Mouse (Mus musculus) liver, adult 2 months (tissue): Measurements from ENCODE around the gene Spty2d1. TPM values are rescaled to one million over a fixed set of nuclear protein-coding genes. Genes with fewer than 3 reads are reported as not detected.

Experiments
- DNase-seq: peaks from one replicate; pipeline ENCODE4 v3.0.0-alpha.2; 2011; ENCODE audit warnings: low read depth, low spot score; ENCODE audit errors: extremely low read depth
- H3K27ac ChIP-seq: fragments of 200-500 bp; replicated peaks from 2 replicates; pipeline ENCODE4 v1.5.1; 2012; ENCODE audit warnings: low read depth, mild to moderate bottlenecking, control low read depth, inconsistent platforms, low read length; ENCODE audit not compliant: insufficient read depth
- H3K27me3 ChIP-seq: fragments of 200-500 bp; 2 replicates; pipeline ENCODE4 v1.6.1; 2012; ENCODE audit warnings: mild to moderate bottlenecking, moderate library complexity, low read length, inconsistent platforms; ENCODE audit not compliant: control insufficient read depth, insufficient read depth
- H3K36me3 ChIP-seq: fragments of 200-500 bp; 2 replicates; pipeline ENCODE4 v1.6.1; 2012; ENCODE audit warnings: low read length, inconsistent platforms; ENCODE audit not compliant: control insufficient read depth, insufficient read depth
- H3K4me1 ChIP-seq: fragments of 200-500 bp; 2 replicates; pipeline ENCODE4 v1.6.1; 2011; ENCODE audit warnings: low read length; ENCODE audit not compliant: control insufficient read depth, insufficient read depth
- H3K4me3 ChIP-seq: fragments of 200-500 bp; 2 replicates; pipeline ENCODE4 v1.5.1; 2011; ENCODE audit warnings: low read depth, mild to moderate bottlenecking, control low read depth, low read length, moderate library complexity; ENCODE audit not compliant: insufficient read depth
- H3K79me2 ChIP-seq: fragments of 200-500 bp; 2 replicates; pipeline ENCODE4 v1.6.1; 2012; ENCODE audit warnings: inconsistent platforms, mild to moderate bottlenecking, low read length, moderate library complexity; ENCODE audit not compliant: control insufficient read depth, insufficient read depth
- H3K9ac ChIP-seq: fragments of 200-500 bp; 2 replicates; pipeline ENCODE4 v1.6.1; 2012; ENCODE audit warnings: low read depth, mild to moderate bottlenecking, control low read depth, inconsistent platforms, low read length
- CTCF ChIP-seq: fragments of 200-500 bp; IDR thresholded peaks from 2 replicates; pipeline ENCODE4 v1.5.1; 2011; ENCODE audit warnings: low read depth, low read length, control low read depth
- POLR2A ChIP-seq: fragments of 200-500 bp; IDR thresholded peaks from 2 replicates; pipeline ENCODE4 v1.6.1; 2011; ENCODE audit warnings: low read length, control low read depth; ENCODE audit not compliant: insufficient read depth; ENCODE audit errors: extremely low read depth
- WGBS: fragments of 180-500 bp; shearing (Covaris S2); methylation state at CpG from one replicate; pipeline ENCODE4 v1.1.7; 2018; 5-methylcytosine and 5-hydroxymethylcytosine counted together
- polyA plus RNA-seq: library from polyadenylated mRNA; depleted of rRNA; stranded (reverse); fragments of >200 nt; gene quantifications from 2 replicates; pipeline ENCODE4 v1.2.3, GENCODE M21; 2012
- total RNA-seq: library from RNA; depleted of rRNA; stranded (reverse); fragments of >200 nt; gene quantifications from 2 replicates; pipeline ENCODE4 v1.2.3, GENCODE M21; 2014

Gene Spty2d1
- total and polyA plus RNA-seq, 2 experiments = 3.2 to 7.5 TPM

DNA sequence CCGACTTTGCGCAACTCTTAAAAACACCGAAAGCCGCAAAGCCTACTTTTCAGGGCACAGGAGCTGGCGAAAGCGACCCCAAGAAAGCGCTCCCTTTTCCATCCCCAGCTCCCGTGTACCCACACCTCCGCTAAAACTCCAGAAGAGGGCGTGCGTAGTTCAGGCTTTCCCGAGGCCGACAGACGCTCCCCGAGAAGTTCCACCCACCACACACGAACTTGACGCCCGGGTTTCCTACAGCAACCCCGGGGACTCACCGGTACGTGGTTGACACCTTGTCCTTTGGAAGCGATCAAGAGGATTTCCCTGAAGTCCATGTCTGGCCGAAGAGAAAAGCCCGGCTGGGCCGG lies 418 bp downstream of the Spty2d1 start:
- Histone ChIP-seq H3K27ac (peak overlapping the region; percentile 81), H3K36me3 (no peaks in the 10 kb centered on the region), H3K79me2 (peaks cover 24% of the 10 kb centered on the region; the same call in 1 of the 2 replicates), H3K4me1 (peaks cover 19% of the 10 kb centered on the region), H3K27me3 (no peaks in the 10 kb centered on the region), H3K4me3 (peak overlapping the region; percentile 58), H3K9ac (peak overlapping the region; percentile 63)
- DNase-seq = peak; percentile 71
- under 1% methylated on average over 25 of the region's 25 CpGs for WGBS
- TF ChIP-seq CTCF (peak; percentile 69), POLR2A (no peak)

DNA sequence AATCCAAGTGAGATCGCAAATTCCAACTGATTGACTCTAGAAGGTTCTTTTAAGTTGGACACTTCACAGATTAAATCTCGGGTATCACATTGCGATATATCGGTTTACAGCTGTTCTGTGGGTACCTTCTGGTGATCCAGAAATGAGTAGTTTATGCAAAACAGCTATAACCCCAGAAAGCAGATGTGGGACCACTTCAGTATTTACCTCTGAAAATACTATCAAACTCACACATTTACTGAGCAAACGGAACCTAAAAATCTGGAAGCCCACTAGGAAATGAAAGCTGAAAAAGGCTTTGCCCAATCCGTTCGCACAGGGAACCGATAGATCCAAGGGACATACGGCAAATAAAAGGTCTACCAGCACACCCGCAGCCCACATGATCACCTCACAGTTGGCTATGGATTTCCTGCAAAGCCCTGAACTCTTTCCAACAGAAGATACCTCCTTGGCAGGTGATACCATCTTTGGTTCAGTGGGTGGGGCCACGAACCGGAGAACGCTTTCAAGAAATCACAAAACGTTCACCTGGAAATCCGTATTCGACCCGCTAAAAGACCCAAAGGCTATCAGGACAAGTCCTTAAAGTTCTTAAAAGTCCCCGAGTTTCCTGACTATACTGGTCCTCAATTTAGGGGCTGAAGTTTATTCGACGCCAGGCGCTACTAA lies 966 bp downstream of the Spty2d1 start:
- Histone ChIP-seq H3K36me3 (no peaks in the 10 kb centered on the region), H3K9ac (peak overlapping the region; percentile 63), H3K4me3 (peak overlapping the region; percentile 58), H3K79me2 (peaks cover 25% of the 10 kb centered on the region; the same call in 1 of the 2 replicates), H3K27ac (peak overlapping the region; percentile 81), H3K27me3 (no peaks in the 10 kb centered on the region), H3K4me1 (peaks cover 19% of the 10 kb centered on the region)
- 5% methylated on average over 21 of the region's 21 CpGs for WGBS
- DNase-seq = peak; percentile 77
- TF ChIP-seq CTCF (no peak), POLR2A (no peak)

DNA sequence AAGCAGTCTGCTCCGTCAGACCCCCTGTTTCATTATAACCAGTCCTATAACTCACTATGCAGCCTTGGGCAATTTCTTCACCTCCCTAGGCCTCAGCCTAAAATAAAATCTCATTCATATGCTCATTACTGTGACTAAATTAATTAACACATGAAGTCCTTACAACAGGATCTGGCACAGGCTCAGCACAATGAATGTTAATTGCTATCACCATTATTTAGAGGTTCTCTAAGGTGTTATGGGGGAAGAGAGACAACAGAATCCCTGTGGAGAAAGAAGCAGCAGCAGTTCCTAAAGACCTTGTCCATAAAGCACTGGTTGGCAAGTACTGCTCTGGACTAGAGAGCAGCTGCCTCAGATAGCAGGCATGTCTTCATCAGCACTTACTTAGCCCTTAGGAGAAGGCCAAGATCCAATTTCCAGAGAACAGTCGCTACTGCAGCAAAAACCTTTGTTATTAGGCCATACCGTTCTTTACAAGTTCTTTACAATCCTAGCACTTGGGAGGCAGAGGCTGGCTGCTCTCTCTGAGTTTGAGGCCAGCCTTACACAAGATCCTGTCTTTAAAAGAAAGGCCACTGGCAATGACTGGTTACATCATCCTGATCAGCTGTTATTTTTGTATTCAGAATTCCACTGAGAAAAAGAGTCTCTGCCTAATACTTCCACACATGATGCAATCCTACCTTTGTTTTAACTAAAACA lies 4.6 kb downstream of the Spty2d1 start:
- H3K27ac ChIP-seq = no peak overlapping the region
- TF ChIP-seq POLR2A (no peak), CTCF (no peak)
- no peak overlapping the region for H3K9ac ChIP-seq
- H3K27me3 ChIP-seq = no peaks in the 10 kb centered on the region
- H3K79me2 ChIP-seq = peaks cover 37% of the 10 kb centered on the region; the same call in 1 of the 2 replicates
- DNase-seq = peak; percentile 35
- H3K36me3 ChIP-seq = peaks cover 6% of the 10 kb centered on the region
- H3K4me3 ChIP-seq = no peak overlapping the region
- peaks cover 27% of the 10 kb centered on the region for H3K4me1 ChIP-seq
- 60% methylated on average over 3 of the region's 3 CpGs for whole genome bisulfite sequencing

DNA sequence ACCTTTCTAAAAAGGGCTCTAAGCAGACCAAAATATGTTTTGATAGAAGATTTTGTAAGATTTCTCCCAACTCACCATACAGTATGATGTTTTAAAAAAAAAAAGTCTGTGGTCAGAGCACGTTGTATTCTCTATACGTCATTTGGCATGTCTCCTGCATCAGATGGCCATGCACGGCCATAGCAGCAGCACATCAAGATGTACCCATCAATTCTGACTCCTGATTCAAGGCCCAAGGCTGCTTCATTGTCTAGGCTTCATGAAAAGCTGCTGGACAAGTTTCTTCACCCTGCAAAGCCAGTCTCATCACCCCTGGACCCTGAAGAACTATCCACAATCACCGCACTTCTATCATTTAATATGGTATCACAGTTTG lies 6.3 kb downstream of the Spty2d1 start:
- 89% methylated on average over 4 of the region's 4 CpGs for WGBS
- Histone ChIP-seq H3K79me2 (peaks cover 32% of the 10 kb centered on the region; the same call in 1 of the 2 replicates), H3K27me3 (no peaks in the 10 kb centered on the region), H3K27ac (no peak overlapping the region), H3K9ac (no peak overlapping the region), H3K4me1 (peaks cover 24% of the 10 kb centered on the region), H3K36me3 (peaks cover 18% of the 10 kb centered on the region), H3K4me3 (no peak overlapping the region)
- TF ChIP-seq POLR2A (no peak), CTCF (no peak)
- DNase-seq = no peak

DNA sequence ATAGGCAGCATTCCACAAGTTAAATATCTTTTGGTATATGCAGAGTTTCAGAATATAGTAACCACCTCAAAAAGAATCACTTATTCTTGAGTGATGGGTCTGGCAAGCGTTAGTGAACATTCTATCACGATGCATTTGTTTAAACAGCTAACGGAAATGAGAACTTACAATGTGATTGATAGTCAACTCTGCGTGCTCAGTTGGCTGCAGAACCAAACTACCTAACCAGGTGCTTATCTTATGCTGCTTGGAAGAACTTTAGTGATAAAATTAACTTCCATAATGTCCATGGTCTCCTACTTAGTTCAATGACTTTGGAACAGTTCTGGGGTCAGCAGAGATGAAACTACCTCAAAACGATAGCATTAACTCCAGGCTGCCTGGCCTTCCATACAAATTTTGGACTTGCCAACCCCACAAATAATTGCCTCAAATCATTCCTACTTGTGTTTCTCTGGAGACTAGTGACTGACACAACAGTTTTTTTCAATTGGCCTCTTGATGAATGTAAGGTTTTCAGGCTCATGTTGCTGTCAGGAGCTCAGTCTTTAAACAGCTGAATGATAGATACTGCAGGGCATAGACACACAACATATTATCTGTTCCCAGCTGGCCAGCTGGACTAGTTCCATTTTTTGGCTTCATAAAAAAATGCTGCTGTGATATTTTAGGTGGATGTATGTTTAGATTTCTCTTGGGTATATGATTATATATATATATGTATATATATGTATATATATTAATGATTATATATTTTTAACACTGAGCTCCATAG lies 6.9 kb downstream of the Spty2d1 start:
- Histone ChIP-seq H3K36me3 (peaks cover 23% of the 10 kb centered on the region), H3K79me2 (peaks cover 32% of the 10 kb centered on the region; the same call in 1 of the 2 replicates), H3K27ac (no peak overlapping the region), H3K4me3 (no peak overlapping the region), H3K4me1 (peaks cover 22% of the 10 kb centered on the region), H3K9ac (no peak overlapping the region), H3K27me3 (no peaks in the 10 kb centered on the region)
- TF ChIP-seq POLR2A (no peak), CTCF (no peak)
- WGBS = 34% methylated on average over 5 of the region's 5 CpGs
- DNase-seq = no peak
